Mouse (Mus musculus) lung, postnatal 36 days (tissue): ENCODE data around the gene Efhc2.

Source experiments
- DNase-seq: peaks from one replicate; pipeline ENCODE4 v3.0.0; 2022; ENCODE audit warnings: mixed read lengths

The Efhc2 gene

DNA sequence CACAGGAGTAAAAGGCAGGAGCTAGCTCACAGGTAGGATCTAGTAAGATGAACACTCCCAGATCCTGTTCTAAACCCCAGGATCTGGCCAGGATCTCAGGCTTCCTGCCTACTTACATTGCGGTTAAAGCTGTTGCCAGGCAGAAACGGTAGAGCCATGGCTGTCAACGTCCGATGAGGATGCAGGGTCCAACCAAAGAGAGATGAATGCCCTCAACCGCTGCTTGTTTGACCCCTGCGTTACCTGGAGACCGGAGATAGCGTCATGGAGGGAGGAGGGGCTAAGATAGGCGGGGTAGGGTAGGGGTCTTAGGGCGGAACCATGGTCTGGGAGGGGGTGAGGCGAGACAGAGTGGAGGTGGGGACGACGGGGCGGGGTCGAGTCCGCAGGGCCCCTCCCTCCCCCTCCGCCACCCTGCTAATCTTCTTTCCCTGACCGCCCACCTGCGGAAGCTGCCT lies at the start of gene Efhc2:
TSS of gene Efhc2 (minus strand) at position 243 of the 458 bp plus-strand sequence.
- no peak for DNase-seq

DNA sequence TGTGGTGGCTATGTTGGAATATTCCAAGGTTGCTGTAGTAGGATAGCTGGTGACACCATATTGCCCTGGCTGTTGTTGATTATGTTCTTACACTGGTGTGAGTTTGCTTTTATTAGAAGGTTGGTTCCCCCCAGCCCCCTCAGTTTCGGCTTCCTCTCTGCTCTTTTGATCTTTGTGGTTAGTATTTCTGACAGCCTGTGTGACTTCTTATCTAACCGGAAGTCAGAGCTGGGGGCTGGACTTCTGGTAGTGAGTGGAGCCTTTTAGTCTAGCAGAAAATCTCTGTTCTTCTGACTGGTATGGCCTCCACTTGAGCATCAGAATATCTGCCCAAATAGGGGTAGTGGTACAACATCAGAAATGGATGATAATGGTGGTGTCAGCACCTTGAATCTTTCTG lies 45.9 kb upstream of the Efhc2 start:
- DNase-seq, result no peak

GRCm38 (mm10) chrX:17300349-17300880 lies 18.8 kb downstream of the Efhc2 start:
- no peak for DNase-seq

DNA sequence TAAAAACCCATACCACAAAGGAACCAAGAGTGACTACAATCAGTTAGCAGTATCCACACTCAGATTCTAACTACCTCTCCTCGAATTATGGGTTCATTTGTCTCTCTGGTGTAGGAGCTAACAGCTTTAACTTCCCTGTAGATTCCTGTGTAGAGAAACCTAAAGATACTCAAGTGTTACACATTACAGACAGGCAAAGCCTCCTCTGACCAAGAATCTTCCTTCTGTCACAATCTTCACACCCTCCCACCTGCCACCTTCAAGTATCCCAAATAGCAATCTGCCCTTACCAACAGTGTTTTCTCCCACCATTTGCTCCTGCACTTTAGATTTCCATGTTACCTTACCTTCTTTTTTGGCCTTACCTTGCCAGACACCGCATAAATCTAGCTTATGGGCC lies 35.3 kb downstream of the Efhc2 start:
- no peak for DNase-seq

- no peak for DNase-seq
Observed at GRCm38 (mm10) chrX:17225141-17225540, 94.0 kb downstream of the Efhc2 start.

- no peak for DNase-seq
Observed at GRCm38 (mm10) chrX:17217451-17217850, 101.7 kb downstream of the Efhc2 start.

DNA sequence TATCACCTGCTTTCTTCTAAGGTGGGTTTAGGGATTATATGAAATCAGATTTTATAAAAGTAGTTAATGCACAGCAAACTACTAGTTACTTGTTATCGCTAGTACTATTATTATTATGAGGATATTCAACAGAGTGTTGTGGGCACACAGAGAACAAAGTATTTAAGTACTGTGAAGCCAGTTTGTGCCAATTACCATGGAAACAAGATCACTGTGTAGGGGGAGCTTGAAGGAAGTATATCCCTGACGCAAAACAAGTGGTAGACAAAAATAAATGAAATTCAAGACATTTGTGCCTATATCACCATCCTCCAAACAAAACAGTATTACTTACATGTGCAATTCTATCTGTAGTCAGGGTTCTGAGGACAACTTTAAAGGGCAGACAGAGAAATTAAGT lies 105.7 kb downstream of the Efhc2 start:
- DNase-seq, result no peak

- no peak for DNase-seq
Observed at GRCm38 (mm10) chrX:17175748-17176147, 143.4 kb downstream of the Efhc2 start.

- no peak for DNase-seq
Observed at GRCm38 (mm10) chrX:17165638-17166037, 153.5 kb downstream of the Efhc2 start.
